Mouse (Mus musculus) neural tube, embryonic 12.5 days (tissue): ENCODE data around the gene 2300009A05Rik. TPM values are rescaled to one million over a fixed set of nuclear protein-coding genes. Genes with fewer than 3 reads are reported as not detected.

Experiments
- ATAC-seq: fragments of 200-750 bp; cut with Nextera tagmentation; 2 replicates; pipeline ENCODE4 v1.8.0; 2017; ENCODE audit warnings: low read depth, mild to moderate bottlenecking, moderate TSS enrichment, moderate library complexity; ENCODE audit not compliant: low FRiP score
- H3K27ac ChIP-seq: fragments of 300-500 bp; sonication (generic); 2 replicates; pipeline ENCODE4 v1.5.1; 2016
- H3K27me3 ChIP-seq: fragments of 300-500 bp; sonication (generic); replicated peaks from 2 replicates; pipeline ENCODE4 v1.6.1; 2016; ENCODE audit warnings: mild to moderate bottlenecking
- H3K36me3 ChIP-seq: fragments of 300-500 bp; sonication (generic); 2 replicates; pipeline ENCODE4 v1.6.1; 2016; ENCODE audit warnings: mild to moderate bottlenecking
- H3K4me1 ChIP-seq: fragments of 300-500 bp; sonication (generic); 2 replicates; pipeline ENCODE4 v1.6.1; 2016
- H3K4me2 ChIP-seq: fragments of 300-500 bp; sonication (generic); replicated peaks from 2 replicates; pipeline ENCODE4 v1.6.1; 2016; ENCODE audit warnings: mild to moderate bottlenecking
- H3K4me3 ChIP-seq: fragments of 300-500 bp; sonication (generic); 2 replicates; pipeline ENCODE4 v1.5.1; 2016
- H3K9ac ChIP-seq: fragments of 300-500 bp; sonication (generic); 2 replicates; pipeline ENCODE4 v1.6.1; 2016; ENCODE audit warnings: mild to moderate bottlenecking
- H3K9me3 ChIP-seq: fragments of 300-500 bp; sonication (generic); 2 replicates; pipeline ENCODE4 v1.6.1; 2016; ENCODE audit warnings: mild to moderate bottlenecking
- WGBS: fragments of 180-500 bp; shearing (Covaris S2); methylation state at CpG from one replicate; pipeline ENCODE4 v1.1.7; 2016; 5-methylcytosine and 5-hydroxymethylcytosine counted together
- polyA plus RNA-seq: library from polyadenylated mRNA; unstranded; fragments of >200 nt; fragmentation: Nextera tagmentation; extraction: Ambion mirVana; gene quantifications from 2 replicates; pipeline ENCODE4 v1.2.1, GENCODE M21; 2016

The 2300009A05Rik gene
- polyA plus RNA-seq, 1 experiment from 2014 or later, result 54.9 TPM

DNA sequence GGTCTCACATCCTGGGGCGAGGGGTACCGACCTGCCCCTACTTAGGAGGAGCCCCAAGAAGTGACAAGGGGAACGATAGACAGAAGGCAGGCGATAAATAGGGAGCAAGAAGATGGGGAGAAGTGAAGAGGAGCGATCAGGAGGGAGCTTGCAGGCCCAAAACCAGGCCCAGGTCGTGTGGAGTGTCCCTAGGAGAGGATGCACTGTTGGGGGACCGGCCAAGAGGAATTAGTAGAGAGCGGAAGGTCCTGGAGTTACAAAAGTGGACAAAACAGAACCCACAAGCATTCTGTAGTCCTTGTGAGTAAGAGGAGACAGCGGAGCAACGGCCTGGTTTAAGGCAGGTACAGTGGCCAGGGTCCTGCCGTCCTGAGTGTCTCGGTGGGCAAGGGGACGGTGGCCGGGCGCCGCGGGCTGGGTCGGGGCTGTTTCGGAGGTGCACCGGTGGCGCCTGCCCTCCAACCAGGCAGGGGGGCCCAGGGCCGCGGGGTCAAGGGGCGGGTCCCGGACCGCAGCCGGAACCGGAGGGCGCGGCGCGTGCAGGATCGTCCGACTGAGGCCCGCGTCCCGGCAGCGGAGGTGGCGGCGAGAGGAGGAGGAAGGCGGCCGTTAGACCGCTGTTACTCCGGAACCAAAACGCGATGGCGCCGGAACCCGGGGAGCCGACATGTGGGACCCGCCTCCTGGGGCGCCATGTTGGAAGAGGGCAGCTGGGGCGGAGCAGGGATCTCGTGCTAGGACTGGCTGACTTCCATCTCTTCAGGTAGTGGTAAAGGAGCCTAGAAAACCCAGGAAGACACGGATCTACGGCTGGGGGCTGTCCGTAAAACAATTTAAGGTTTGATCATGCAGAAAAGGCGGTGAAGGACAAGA lies 21.5 kb downstream of the 2300009A05Rik start, which contains the start of gene Map2k5:
Map2k5 (minus strand) TSS at position 633 of the 873 bp plus-strand sequence.
- no peaks in the 10 kb centered on the region for H3K27me3 ChIP-seq
- WGBS, result 2% methylated on average over 58 of the region's 58 CpGs
- ATAC-seq, result peak; percentile 89
- H3K9ac ChIP-seq, result peak within 1 kb of the TSS; percentile 95
- peak within 1 kb of the TSS; percentile 92 for H3K4me2 ChIP-seq
- no peaks in the 10 kb centered on the region for H3K9me3 ChIP-seq
- H3K4me1 ChIP-seq, result peaks cover 29% of the 10 kb centered on the region
- H3K4me3 ChIP-seq, result peak within 1 kb of the TSS; percentile 89
- peaks cover 4% of the 10 kb centered on the region; the same call in 1 of the 2 replicates for H3K36me3 ChIP-seq
- peak within 1 kb of the TSS; percentile 77 for H3K27ac ChIP-seq

DNA sequence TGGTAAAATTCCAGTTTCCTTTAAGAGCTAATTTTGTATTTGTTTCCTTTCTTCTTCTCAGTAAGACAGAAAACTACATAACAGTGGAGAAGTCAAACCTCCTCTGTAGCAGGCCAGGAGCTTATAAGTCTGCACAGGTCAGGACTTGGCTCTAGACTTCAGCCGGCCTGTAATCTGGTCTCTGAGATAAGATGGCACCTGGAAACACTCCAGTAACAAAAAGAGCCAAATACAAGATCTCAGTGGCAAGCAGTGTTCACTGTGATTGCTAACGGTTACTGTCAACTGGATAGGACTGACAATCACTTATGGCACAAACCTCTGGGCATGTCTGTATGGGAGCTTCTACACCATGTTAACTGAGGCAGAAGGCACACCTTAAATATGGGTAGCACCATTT lies 25.7 kb downstream of the 2300009A05Rik start:
- H3K27ac ChIP-seq, result no peak overlapping the region
- no peak overlapping the region for H3K4me2 ChIP-seq
- no peaks in the 10 kb centered on the region for H3K9me3 ChIP-seq
- no peak for ATAC-seq
- WGBS, result 93% methylated on average over 2 of the region's 2 CpGs
- peaks cover 9% of the 10 kb centered on the region for H3K36me3 ChIP-seq
- H3K9ac ChIP-seq, result no peak overlapping the region
- H3K4me1 ChIP-seq, result peaks cover 26% of the 10 kb centered on the region
- no peaks in the 10 kb centered on the region for H3K27me3 ChIP-seq
- no peak overlapping the region for H3K4me3 ChIP-seq

DNA sequence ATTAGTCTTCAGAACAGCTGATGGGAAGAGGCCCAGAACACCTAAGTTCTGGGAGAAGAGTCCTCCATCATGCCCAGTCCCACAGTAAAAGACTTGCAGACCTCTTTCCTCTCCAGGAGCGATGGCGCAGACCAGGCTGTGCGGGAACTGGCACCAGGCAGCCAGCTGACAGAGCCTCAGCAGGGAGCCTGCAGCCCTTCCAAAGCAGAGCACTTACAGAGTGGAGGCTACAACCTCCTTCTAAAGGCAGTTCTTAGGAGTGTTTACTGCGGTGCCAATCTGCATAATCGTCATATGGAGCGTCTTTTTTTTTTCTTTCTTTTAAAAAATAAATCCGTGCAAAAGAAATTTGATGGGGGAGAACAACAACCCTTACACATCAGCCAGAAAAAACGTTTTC lies 26.5 kb downstream of the 2300009A05Rik start:
- H3K9ac ChIP-seq, result no peak overlapping the region

DNA sequence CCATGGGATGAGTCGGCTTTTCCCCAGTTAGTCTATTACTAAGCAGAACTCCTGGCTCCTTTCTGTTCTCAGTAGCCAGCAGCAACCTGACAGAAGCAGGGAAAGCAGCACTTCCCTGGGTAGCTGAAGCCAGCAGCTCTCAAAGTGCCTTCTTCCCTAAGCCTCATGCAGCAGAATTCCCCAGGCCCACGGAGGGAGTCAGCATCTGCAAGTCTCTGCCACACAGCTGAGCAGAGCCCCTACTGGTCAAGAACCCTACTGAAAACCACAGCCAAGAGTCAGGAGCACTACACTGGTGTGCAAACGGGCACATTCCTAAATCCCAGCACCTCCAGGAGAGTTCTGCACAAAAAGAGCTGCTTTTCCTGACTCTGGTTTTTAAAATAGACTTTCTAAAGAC lies 38.6 kb downstream of the 2300009A05Rik start:
- no peaks in the 10 kb centered on the region for H3K27me3 ChIP-seq
- H3K4me3 ChIP-seq, result no peak overlapping the region
- no peak for ATAC-seq
- H3K36me3 ChIP-seq, result no peaks in the 10 kb centered on the region
- H3K27ac ChIP-seq, result no peak overlapping the region
- no peaks in the 10 kb centered on the region for H3K4me1 ChIP-seq
- no peak overlapping the region for H3K4me2 ChIP-seq
- H3K9me3 ChIP-seq, result 0 out of 2 replicates have a peak, but pooled peaks cover 3% of the 10 kb centered on the region
- H3K9ac ChIP-seq, result no peak overlapping the region
- WGBS, result 56% methylated on average over 3 of the region's 3 CpGs

More for the DNA sequence above, 26.5 kb downstream of the 2300009A05Rik start:
- no peak overlapping the region for H3K4me2 ChIP-seq
- H3K36me3 ChIP-seq, result peaks cover 9% of the 10 kb centered on the region
- no peak overlapping the region for H3K27ac ChIP-seq
- no peak overlapping the region for H3K4me3 ChIP-seq
- no peaks in the 10 kb centered on the region for H3K9me3 ChIP-seq
- ATAC-seq, result no peak
- 56% methylated on average over 8 of the region's 8 CpGs for WGBS
- H3K4me1 ChIP-seq, result peaks cover 25% of the 10 kb centered on the region
- no peaks in the 10 kb centered on the region for H3K27me3 ChIP-seq

DNA sequence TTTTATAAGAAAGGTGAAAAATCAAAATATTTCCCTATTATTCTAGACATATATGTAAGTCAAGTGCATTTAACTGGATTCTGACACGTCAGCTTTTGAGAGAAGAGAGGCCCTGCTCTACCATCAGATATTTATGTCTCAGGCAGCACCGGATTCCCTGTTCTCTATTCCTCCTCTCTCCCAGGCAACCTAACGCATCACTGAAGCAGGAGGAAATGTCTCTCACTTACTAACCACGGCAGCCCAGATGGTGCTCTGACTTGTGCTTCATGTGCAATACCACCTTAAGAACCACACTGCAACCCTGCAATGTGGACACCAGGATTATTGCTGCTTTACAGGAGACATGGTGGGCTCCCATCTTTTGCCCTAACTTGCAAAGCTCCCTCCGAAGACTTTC lies 40.0 kb downstream of the 2300009A05Rik start:
- ATAC-seq, result no peak
- WGBS, result 85% methylated on average over 5 of the region's 5 CpGs

DNA sequence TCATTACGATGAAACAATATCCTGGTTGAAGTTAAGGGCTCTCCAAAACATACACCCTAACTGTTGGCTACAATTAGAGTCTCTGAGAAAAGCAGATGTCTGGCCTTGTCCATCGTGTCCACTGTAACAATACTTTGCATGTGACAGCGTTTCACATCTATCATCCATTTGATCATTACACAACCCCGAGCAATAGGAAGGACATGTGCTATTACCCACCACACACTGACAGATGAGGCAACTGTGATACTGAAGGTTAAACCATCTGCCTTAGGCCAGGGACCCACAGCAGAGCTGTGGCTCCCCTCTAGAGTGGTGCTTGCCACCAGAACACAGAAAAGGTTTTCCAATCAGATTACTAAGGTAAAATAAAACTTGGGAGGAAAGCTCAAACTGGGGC lies 42.3 kb downstream of the 2300009A05Rik start:
- Histone ChIP-seq H3K9ac (no peak overlapping the region), H3K4me1 (no peaks in the 10 kb centered on the region), H3K4me2 (no peak overlapping the region), H3K36me3 (peaks cover 4% of the 10 kb centered on the region; the same call in 1 of the 2 replicates), H3K4me3 (no peak overlapping the region), H3K27ac (no peak overlapping the region), H3K9me3 (no peaks in the 10 kb centered on the region), H3K27me3 (no peaks in the 10 kb centered on the region)
- WGBS, result 81% methylated on average over 4 of the region's 4 CpGs
- no peak for ATAC-seq

More for the DNA sequence above, 40.0 kb downstream of the 2300009A05Rik start:
- Histone ChIP-seq H3K27ac (no peak overlapping the region), H3K4me3 (no peak overlapping the region), H3K4me1 (no peaks in the 10 kb centered on the region), H3K9ac (no peak overlapping the region), H3K36me3 (peaks cover 3% of the 10 kb centered on the region; the same call in 1 of the 2 replicates), H3K27me3 (no peaks in the 10 kb centered on the region), H3K4me2 (no peak overlapping the region), H3K9me3 (no peaks in the 10 kb centered on the region)

DNA sequence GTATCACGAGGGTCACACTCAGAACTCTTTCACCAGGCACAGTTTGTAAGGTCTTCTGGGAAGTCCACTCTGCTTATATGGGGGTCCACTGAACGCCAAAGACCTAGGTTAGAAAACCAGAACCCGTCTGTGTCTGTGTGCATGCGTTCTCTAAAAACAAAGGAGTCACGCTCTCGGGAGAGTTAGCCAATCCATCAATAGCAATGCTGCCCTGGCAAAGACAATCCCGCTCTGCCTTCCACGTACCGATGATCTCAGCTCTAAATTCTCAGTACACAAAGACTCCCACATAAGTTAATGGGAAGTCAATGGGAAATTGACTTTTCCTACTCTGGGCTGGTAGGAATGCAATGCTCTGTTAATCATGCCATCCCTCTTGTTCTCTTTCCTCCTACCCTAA lies 42.8 kb downstream of the 2300009A05Rik start:
- Histone ChIP-seq H3K4me1 (no peaks in the 10 kb centered on the region), H3K27me3 (no peaks in the 10 kb centered on the region), H3K9me3 (no peaks in the 10 kb centered on the region), H3K4me2 (no peak overlapping the region), H3K4me3 (no peak overlapping the region), H3K9ac (no peak overlapping the region), H3K27ac (no peak overlapping the region), H3K36me3 (peaks cover 4% of the 10 kb centered on the region; the same call in 1 of the 2 replicates)
- no peak for ATAC-seq
- WGBS, result 63% methylated on average over 9 of the region's 9 CpGs

DNA sequence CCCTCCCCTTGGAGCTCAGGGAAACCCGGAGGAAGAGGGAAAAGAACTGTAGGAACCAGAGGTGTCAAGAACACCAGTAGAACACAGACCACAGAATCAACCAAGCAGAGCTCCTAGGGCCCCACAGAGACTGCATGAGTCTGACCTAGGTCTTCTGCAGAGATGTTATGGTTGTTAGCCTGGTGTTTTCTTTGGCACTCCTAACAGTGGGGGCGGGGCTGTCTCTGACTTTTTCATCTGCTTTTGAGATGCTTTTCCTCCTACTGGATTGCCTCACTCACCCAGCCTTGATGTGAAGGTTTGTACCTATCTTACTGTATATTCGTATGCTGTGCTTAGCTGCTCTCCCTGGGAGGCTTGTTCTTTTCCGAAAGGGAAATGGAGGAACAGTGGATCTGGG lies 44.9 kb downstream of the 2300009A05Rik start:
- H3K27me3 ChIP-seq, result no peaks in the 10 kb centered on the region
- H3K4me2 ChIP-seq, result no peak overlapping the region
- no peak overlapping the region for H3K27ac ChIP-seq
- no peak overlapping the region for H3K9ac ChIP-seq
- WGBS, result 87% methylated on average over 4 of the region's 4 CpGs
- H3K36me3 ChIP-seq, result peaks cover 4% of the 10 kb centered on the region; the same call in 1 of the 2 replicates
- H3K4me1 ChIP-seq, result no peaks in the 10 kb centered on the region
- ATAC-seq, result no peak
- H3K4me3 ChIP-seq, result no peak overlapping the region
- H3K9me3 ChIP-seq, result no peaks in the 10 kb centered on the region

DNA sequence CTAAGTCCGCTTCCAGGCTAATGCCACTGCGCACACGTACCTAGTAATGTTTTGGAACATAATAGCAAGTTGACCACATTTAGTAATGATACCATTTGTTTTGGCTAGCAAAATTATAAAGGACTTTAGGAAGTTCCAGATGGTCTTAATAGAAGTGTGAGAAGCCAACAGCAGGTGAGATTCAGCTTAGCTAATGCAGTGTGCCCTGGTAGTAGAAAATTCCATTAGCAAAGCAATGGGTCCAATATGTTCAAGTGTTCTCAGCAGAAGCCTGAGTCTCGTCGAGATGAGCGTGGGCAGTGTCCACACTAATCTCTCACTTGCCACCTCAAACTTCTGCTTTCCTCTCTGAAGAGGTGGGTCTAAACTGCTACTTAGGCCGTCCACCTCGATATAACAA lies 49.0 kb downstream of the 2300009A05Rik start:
- no peak overlapping the region for H3K4me3 ChIP-seq
- H3K27me3 ChIP-seq, result no peaks in the 10 kb centered on the region
- WGBS, result 95% methylated on average over 8 of the region's 8 CpGs

DNA sequence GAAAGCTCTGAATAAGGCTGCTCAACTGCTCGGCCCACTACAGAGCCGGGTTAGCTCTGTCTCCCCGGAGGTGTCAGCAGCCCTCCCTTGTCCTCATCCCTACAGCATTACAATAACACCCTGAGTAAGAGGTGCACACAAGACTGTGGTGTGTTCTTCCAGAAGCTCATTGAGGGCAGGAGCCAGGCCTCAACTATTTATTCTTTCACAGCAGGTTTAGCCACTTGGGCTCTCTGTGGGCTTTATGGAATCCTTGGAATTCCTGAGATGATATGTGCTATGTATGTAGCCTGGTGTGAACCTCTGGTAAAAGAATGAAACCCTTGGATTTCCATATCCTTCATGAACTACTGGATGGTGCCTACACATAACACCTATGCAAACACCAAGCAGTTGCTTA lies 49.8 kb downstream of the 2300009A05Rik start:
- Histone ChIP-seq H3K9ac (no peak overlapping the region), H3K4me1 (peaks cover 9% of the 10 kb centered on the region; the same call in 1 of the 2 replicates), H3K4me3 (no peak overlapping the region), H3K9me3 (no peaks in the 10 kb centered on the region), H3K4me2 (no peak overlapping the region), H3K27me3 (no peaks in the 10 kb centered on the region), H3K36me3 (peaks cover 3% of the 10 kb centered on the region; the same call in 1 of the 2 replicates), H3K27ac (no peak overlapping the region)
- ATAC-seq, result no peak
- 88% methylated on average over 3 of the region's 3 CpGs for WGBS

More for the DNA sequence above, 49.0 kb downstream of the 2300009A05Rik start:
- ATAC-seq, result no peak
- H3K9me3 ChIP-seq, result no peaks in the 10 kb centered on the region
- H3K9ac ChIP-seq, result no peak overlapping the region
- H3K4me2 ChIP-seq, result no peak overlapping the region
- H3K27ac ChIP-seq, result no peak overlapping the region
- peaks cover 4% of the 10 kb centered on the region; the same call in 1 of the 2 replicates for H3K36me3 ChIP-seq
- H3K4me1 ChIP-seq, result peaks cover 9% of the 10 kb centered on the region; the same call in 1 of the 2 replicates

DNA sequence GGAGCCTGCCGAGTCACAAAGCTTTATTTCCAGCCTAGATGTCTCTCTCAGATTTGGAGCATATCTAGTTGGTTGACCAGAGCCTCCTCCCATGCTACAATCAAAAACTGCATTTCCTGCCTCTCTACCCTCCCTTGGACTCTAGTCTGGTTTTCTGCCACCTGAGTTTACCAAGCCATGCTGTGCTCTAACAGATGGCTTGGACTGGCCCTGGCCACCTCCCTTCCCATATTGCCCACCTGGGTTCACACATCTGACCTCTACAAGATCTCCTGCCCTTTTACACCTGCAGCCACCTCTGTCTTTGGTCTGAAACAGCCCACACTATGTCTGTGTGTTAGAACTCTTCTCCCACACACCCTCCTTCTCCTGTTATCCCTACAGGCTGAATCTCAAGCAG lies 50.9 kb downstream of the 2300009A05Rik start:
- Histone ChIP-seq H3K4me1 (peaks cover 9% of the 10 kb centered on the region; the same call in 1 of the 2 replicates), H3K9me3 (no peaks in the 10 kb centered on the region)

DNA sequence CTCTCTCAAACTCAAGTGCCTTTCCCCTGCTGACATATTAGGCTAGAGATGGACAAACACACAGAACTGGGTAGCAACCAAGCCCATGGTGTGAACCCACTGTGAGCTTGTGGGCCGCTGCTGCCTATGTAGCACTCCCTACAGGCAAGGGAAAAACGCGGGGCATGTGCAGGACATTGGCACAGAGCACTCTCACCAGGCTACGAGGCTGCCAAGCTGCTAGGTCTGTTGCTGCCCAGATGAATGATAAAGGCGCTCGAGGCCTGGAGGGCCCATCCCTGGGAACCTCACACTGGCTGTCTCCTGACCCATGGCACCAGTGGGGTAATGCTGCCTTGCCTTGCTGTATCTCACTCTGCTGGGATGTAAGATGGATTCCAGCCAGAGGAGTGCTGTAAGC lies 53.0 kb downstream of the 2300009A05Rik start:
- H3K36me3 ChIP-seq, result no peaks in the 10 kb centered on the region
- no peak overlapping the region for H3K4me2 ChIP-seq
- H3K4me3 ChIP-seq, result no peak overlapping the region
- no peaks in the 10 kb centered on the region for H3K9me3 ChIP-seq
- H3K9ac ChIP-seq, result no peak overlapping the region
- no peaks in the 10 kb centered on the region for H3K27me3 ChIP-seq
- H3K27ac ChIP-seq, result no peak overlapping the region
- no peak for ATAC-seq
- peaks cover 9% of the 10 kb centered on the region; the same call in 1 of the 2 replicates for H3K4me1 ChIP-seq
- WGBS, result 79% methylated on average over 6 of the region's 6 CpGs

More for the DNA sequence above, 50.9 kb downstream of the 2300009A05Rik start:
- no peak for ATAC-seq
- Histone ChIP-seq H3K36me3 (no peaks in the 10 kb centered on the region), H3K4me3 (no peak overlapping the region), H3K4me2 (no peak overlapping the region), H3K27me3 (no peaks in the 10 kb centered on the region), H3K9ac (no peak overlapping the region), H3K27ac (no peak overlapping the region)
- WGBS, result 76% methylated on average over 1 of the region's 1 CpGs
